Mouse (Mus musculus): ENCODE data around the gene Slc25a36.

- TF ChIP-seq CTCF (conservative IDR thresholded peaks at IDR 0.05; ENCODE audit: low read length) (no peak), NANOG (IDR thresholded peaks at IDR 0.05; ENCODE audit: borderline replicate concordance, low read length) (no peak)
Observed at GRCm38 (mm10) chr9:97087850-97088249, 23.1 kb downstream of the Slc25a36 start.

Measured in E14TG2a.4 (cell line).